Mouse (Mus musculus): Measurements from ENCODE around the gene Fam24b. TPM values are rescaled to one million over a fixed set of nuclear protein-coding genes. Genes with fewer than 3 reads are reported as not detected.

The Fam24b gene
- polyA plus RNA-seq, 1 experiment from 2014 or later: not detected

GRCm38 (mm10) chr7:131331688-131332087 is 2.4 kb upstream of the Fam24b start:
- H3K9ac ChIP-seq (ENCODE audit: low read depth, low read length): no peak overlapping the region
- H3K4me2 ChIP-seq (ENCODE audit: low read length): no peak overlapping the region
- no peaks in the 10 kb centered on the region for H3K4me1 ChIP-seq (replicated peaks; ENCODE audit: insufficient read depth, low read length)
- H3K27ac ChIP-seq: no peak overlapping the region
- ATAC-seq (replicated peaks; ENCODE audit: low FRiP score, low read depth) (no peak), DNase-seq (ENCODE audit: low spot score) (no peak)
- H3K36me3 ChIP-seq (ENCODE audit: insufficient read depth, low read length): no peaks in the 10 kb centered on the region
- H3K9me3 ChIP-seq (replicated peaks; ENCODE audit: low read length): no peaks in the 10 kb centered on the region
- no peak for TF ChIP-seq CTCF (IDR thresholded peaks at IDR 0.05; ENCODE audit: low read depth)
- no peaks in the 10 kb centered on the region for H3K27me3 ChIP-seq (ENCODE audit: insufficient read depth, low read length)
- no peak overlapping the region for H3K4me3 ChIP-seq (replicated peaks; ENCODE audit: low read depth, low read length)
- WGBS: 64% methylated on average over 2 of the region's 2 CpGs

GRCm38 (mm10) chr7:131327054-131327453 is 2.3 kb downstream of the Fam24b start:
- Histone ChIP-seq H3K9ac (ENCODE audit: low read depth, low read length) (no peak overlapping the region), H3K36me3 (ENCODE audit: insufficient read depth, low read length) (no peaks in the 10 kb centered on the region), H3K27me3 (ENCODE audit: insufficient read depth, low read length) (no peaks in the 10 kb centered on the region), H3K27ac (no peak overlapping the region), H3K9me3 (replicated peaks; ENCODE audit: low read length) (no peaks in the 10 kb centered on the region), H3K4me3 (replicated peaks; ENCODE audit: low read depth, low read length) (no peak overlapping the region), H3K4me2 (ENCODE audit: low read length) (no peak overlapping the region), H3K4me1 (replicated peaks; ENCODE audit: insufficient read depth, low read length) (no peaks in the 10 kb centered on the region)
- DNase-seq (ENCODE audit: low spot score) (no peak), ATAC-seq (replicated peaks; ENCODE audit: low FRiP score, low read depth) (no peak)
- 70% methylated on average over 5 of the region's 5 CpGs for WGBS
- peak; percentile 32; the same call in 1 of the 2 replicates for TF ChIP-seq CTCF (IDR thresholded peaks at IDR 0.05; ENCODE audit: low read depth)

- Histone ChIP-seq H3K27me3 (ENCODE audit: insufficient read depth, low read length) (no peaks in the 10 kb centered on the region), H3K4me1 (replicated peaks; ENCODE audit: insufficient read depth, low read length) (no peaks in the 10 kb centered on the region), H3K36me3 (ENCODE audit: insufficient read depth, low read length) (no peaks in the 10 kb centered on the region), H3K9ac (ENCODE audit: low read depth, low read length) (no peak within 1 kb of the TSS), H3K9me3 (replicated peaks; ENCODE audit: low read length) (no peaks in the 10 kb centered on the region), H3K4me3 (replicated peaks; ENCODE audit: low read depth, low read length) (no peak within 1 kb of the TSS), H3K27ac (no peak within 1 kb of the TSS), H3K4me2 (ENCODE audit: low read length) (no peak within 1 kb of the TSS)
- DNase-seq (ENCODE audit: low spot score): no peak
- TF ChIP-seq CTCF (IDR thresholded peaks at IDR 0.05; ENCODE audit: low read depth): no peak
- no peak for ATAC-seq (replicated peaks; ENCODE audit: low FRiP score, low read depth)
- 50% methylated on average over 2 of the region's 2 CpGs for WGBS
Observed at GRCm38 (mm10) chr7:131322192-131322591, 7.1 kb downstream of the Fam24b start, which contains the start of gene Cuzd1. Gene Cuzd1, minus strand, starts transcription at chr7:131322292.

GRCm38 (mm10) chr7:131318340-131318739 is 11.0 kb downstream of the Fam24b start:
- Histone ChIP-seq H3K27ac (no peak overlapping the region), H3K27me3 (ENCODE audit: insufficient read depth, low read length) (no peaks in the 10 kb centered on the region), H3K4me2 (ENCODE audit: low read length) (no peak overlapping the region), H3K36me3 (ENCODE audit: insufficient read depth, low read length) (no peaks in the 10 kb centered on the region), H3K9ac (ENCODE audit: low read depth, low read length) (no peak overlapping the region), H3K9me3 (replicated peaks; ENCODE audit: low read length) (no peaks in the 10 kb centered on the region), H3K4me3 (replicated peaks; ENCODE audit: low read depth, low read length) (no peak overlapping the region), H3K4me1 (replicated peaks; ENCODE audit: insufficient read depth, low read length) (no peaks in the 10 kb centered on the region)
- WGBS: 34% methylated on average over 5 of the region's 7 CpGs
- ATAC-seq (replicated peaks; ENCODE audit: low FRiP score, low read depth) (no peak), DNase-seq (ENCODE audit: low spot score) (peak; percentile 55)
- TF ChIP-seq CTCF (IDR thresholded peaks at IDR 0.05; ENCODE audit: low read depth): no peak

- H3K4me2 ChIP-seq (ENCODE audit: low read length): no peak overlapping the region
- no peaks in the 10 kb centered on the region for H3K9me3 ChIP-seq (replicated peaks; ENCODE audit: low read length)
- no peak overlapping the region for H3K4me3 ChIP-seq (replicated peaks; ENCODE audit: low read depth, low read length)
- no peak for DNase-seq (ENCODE audit: low spot score)
- no peak for ATAC-seq (replicated peaks; ENCODE audit: low FRiP score, low read depth)
- TF ChIP-seq CTCF (IDR thresholded peaks at IDR 0.05; ENCODE audit: low read depth): no peak
- no peak overlapping the region for H3K9ac ChIP-seq (ENCODE audit: low read depth, low read length)
- H3K27ac ChIP-seq: no peak overlapping the region
- no peaks in the 10 kb centered on the region for H3K27me3 ChIP-seq (ENCODE audit: insufficient read depth, low read length)
- 76% methylated on average over 12 of the region's 12 CpGs for WGBS
- no peaks in the 10 kb centered on the region for H3K36me3 ChIP-seq (ENCODE audit: insufficient read depth, low read length)
- no peaks in the 10 kb centered on the region for H3K4me1 ChIP-seq (replicated peaks; ENCODE audit: insufficient read depth, low read length)
Observed at GRCm38 (mm10) chr7:131317587-131317986, 11.7 kb downstream of the Fam24b start.

- Histone ChIP-seq H3K27me3 (ENCODE audit: insufficient read depth, low read length) (no peaks in the 10 kb centered on the region), H3K9ac (ENCODE audit: low read depth, low read length) (no peak overlapping the region), H3K4me1 (replicated peaks; ENCODE audit: insufficient read depth, low read length) (no peaks in the 10 kb centered on the region), H3K4me3 (replicated peaks; ENCODE audit: low read depth, low read length) (no peak overlapping the region), H3K4me2 (ENCODE audit: low read length) (no peak overlapping the region), H3K36me3 (ENCODE audit: insufficient read depth, low read length) (no peaks in the 10 kb centered on the region), H3K9me3 (replicated peaks; ENCODE audit: low read length) (no peaks in the 10 kb centered on the region), H3K27ac (no peak overlapping the region)
- WGBS: 73% methylated on average over 7 of the region's 7 CpGs
- DNase-seq (ENCODE audit: low spot score) (no peak), ATAC-seq (replicated peaks; ENCODE audit: low FRiP score, low read depth) (no peak)
- no peak for TF ChIP-seq CTCF (IDR thresholded peaks at IDR 0.05; ENCODE audit: low read depth)
Observed at GRCm38 (mm10) chr7:131314493-131314892, 14.8 kb downstream of the Fam24b start.

- Histone ChIP-seq H3K27ac (no peak overlapping the region), H3K36me3 (ENCODE audit: insufficient read depth, low read length) (no peaks in the 10 kb centered on the region), H3K4me3 (replicated peaks; ENCODE audit: low read depth, low read length) (no peak overlapping the region), H3K27me3 (ENCODE audit: insufficient read depth, low read length) (no peaks in the 10 kb centered on the region), H3K9ac (ENCODE audit: low read depth, low read length) (no peak overlapping the region), H3K4me1 (replicated peaks; ENCODE audit: insufficient read depth, low read length) (no peaks in the 10 kb centered on the region), H3K4me2 (ENCODE audit: low read length) (no peak overlapping the region), H3K9me3 (replicated peaks; ENCODE audit: low read length) (no peaks in the 10 kb centered on the region)
- WGBS: 70% methylated on average over 5 of the region's 5 CpGs
- ATAC-seq (replicated peaks; ENCODE audit: low FRiP score, low read depth) (no peak), DNase-seq (ENCODE audit: low spot score) (no peak)
- no peak for TF ChIP-seq CTCF (IDR thresholded peaks at IDR 0.05; ENCODE audit: low read depth)
Observed at GRCm38 (mm10) chr7:131306733-131307132, 22.6 kb downstream of the Fam24b start.
